Mouse (Mus musculus): ENCODE measurements around the gene Phactr3. TPM values are rescaled to one million over a fixed set of nuclear protein-coding genes. Genes with fewer than 3 reads are reported as not detected.

Gene Phactr3
- polyA plus RNA-seq, 1 experiment from 2014 or later, result 6.5 TPM

- 80% methylated on average over 4 of the region's 4 CpGs for WGBS
- ATAC-seq (replicated peaks; ENCODE audit: insufficient number of reproducible peaks, insufficient read depth, low FRiP score, low read depth), result no peak
- peaks cover 10% of the 10 kb centered on the region; the same call in 1 of the 2 replicates for H3K4me1 ChIP-seq (replicated peaks)
- H3K27ac ChIP-seq, result no peak overlapping the region
- H3K4me3 ChIP-seq, result no peak overlapping the region
- no peaks in the 10 kb centered on the region for H3K9me3 ChIP-seq (replicated peaks)
- H3K36me3 ChIP-seq, result no peaks in the 10 kb centered on the region
- no peak overlapping the region for H3K4me2 ChIP-seq
- H3K9ac ChIP-seq, result no peak overlapping the region
- H3K27me3 ChIP-seq, result no peaks in the 10 kb centered on the region
Measured at GRCm38 (mm10) chr2:178263055-178263454, 144.3 kb downstream of the Phactr3 start.

DNA sequence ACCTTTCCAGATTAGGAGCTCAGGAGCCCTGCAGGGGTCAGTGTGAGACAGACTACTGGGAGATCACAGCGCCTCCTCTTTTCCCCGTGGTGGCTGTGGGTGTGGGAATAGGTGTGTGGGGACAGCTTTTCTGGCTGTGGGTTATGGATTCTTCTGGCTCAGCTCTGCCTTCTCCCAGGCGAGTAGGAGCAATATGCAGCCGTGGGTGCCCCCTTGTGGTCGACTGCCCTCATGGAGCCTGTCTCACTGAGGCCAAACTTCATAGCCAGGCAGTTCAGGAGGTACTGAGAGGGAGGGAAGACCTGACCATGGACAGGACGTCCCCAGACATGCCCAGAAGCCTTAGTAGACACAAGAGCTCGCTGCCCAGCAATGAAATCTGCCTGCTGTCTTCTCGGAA lies 145.6 kb downstream of the Phactr3 start:
- peak; percentile 43; the same call in 1 of the 2 replicates for ATAC-seq (replicated peaks; ENCODE audit: insufficient number of reproducible peaks, insufficient read depth, low FRiP score, low read depth)
- H3K27me3 ChIP-seq, result no peaks in the 10 kb centered on the region
- H3K4me3 ChIP-seq, result no peak overlapping the region
- H3K9ac ChIP-seq, result no peak overlapping the region
- H3K27ac ChIP-seq, result no peak overlapping the region
- no peak overlapping the region for H3K4me2 ChIP-seq
- WGBS, result 6% methylated on average over 8 of the region's 8 CpGs
- H3K4me1 ChIP-seq (replicated peaks), result peaks cover 10% of the 10 kb centered on the region; the same call in 1 of the 2 replicates
- no peaks in the 10 kb centered on the region for H3K9me3 ChIP-seq (replicated peaks)
- H3K36me3 ChIP-seq, result no peaks in the 10 kb centered on the region

DNA sequence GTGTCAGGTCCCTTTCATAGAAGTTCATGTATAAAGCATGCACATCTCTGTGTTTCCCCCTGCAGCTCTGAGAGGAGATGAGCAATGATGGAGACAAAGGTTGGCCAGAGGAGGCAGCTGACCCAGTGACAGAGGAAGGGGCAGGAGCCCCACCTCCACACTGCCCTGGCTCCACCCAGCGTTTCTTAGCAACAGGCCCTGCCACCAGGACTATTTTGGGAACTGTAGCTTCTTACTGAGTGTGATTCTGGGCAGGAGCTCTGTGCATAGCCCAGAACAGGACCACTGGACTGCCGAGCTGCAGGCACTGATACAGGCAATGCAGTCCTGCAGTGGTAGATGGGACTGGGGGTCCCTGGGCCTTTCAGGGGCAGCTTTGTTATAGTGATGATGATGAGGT lies 146.7 kb downstream of the Phactr3 start:
- no peaks in the 10 kb centered on the region for H3K27me3 ChIP-seq
- no peak overlapping the region for H3K4me2 ChIP-seq
- ATAC-seq (replicated peaks; ENCODE audit: insufficient number of reproducible peaks, insufficient read depth, low FRiP score, low read depth), result peak; percentile 50
- H3K9me3 ChIP-seq (replicated peaks), result no peaks in the 10 kb centered on the region
- no peaks in the 10 kb centered on the region for H3K36me3 ChIP-seq
- no peak overlapping the region for H3K4me3 ChIP-seq
- peaks cover 10% of the 10 kb centered on the region; the same call in 1 of the 2 replicates for H3K4me1 ChIP-seq (replicated peaks)
- 6% methylated on average over 2 of the region's 2 CpGs for WGBS
- H3K27ac ChIP-seq, result no peak overlapping the region
- no peak overlapping the region for H3K9ac ChIP-seq

- Histone ChIP-seq H3K9ac (no peak overlapping the region), H3K9me3 (replicated peaks) (no peaks in the 10 kb centered on the region), H3K4me2 (no peak overlapping the region), H3K27ac (no peak overlapping the region), H3K4me3 (no peak overlapping the region), H3K4me1 (replicated peaks) (peaks cover 1% of the 10 kb centered on the region; the same call in 1 of the 2 replicates), H3K36me3 (no peaks in the 10 kb centered on the region), H3K27me3 (no peaks in the 10 kb centered on the region)
- no peak for ATAC-seq (replicated peaks; ENCODE audit: insufficient number of reproducible peaks, insufficient read depth, low FRiP score, low read depth)
- 75% methylated on average over 2 of the region's 2 CpGs for WGBS
Measured at GRCm38 (mm10) chr2:178270794-178271193, 152.0 kb downstream of the Phactr3 start.

DNA sequence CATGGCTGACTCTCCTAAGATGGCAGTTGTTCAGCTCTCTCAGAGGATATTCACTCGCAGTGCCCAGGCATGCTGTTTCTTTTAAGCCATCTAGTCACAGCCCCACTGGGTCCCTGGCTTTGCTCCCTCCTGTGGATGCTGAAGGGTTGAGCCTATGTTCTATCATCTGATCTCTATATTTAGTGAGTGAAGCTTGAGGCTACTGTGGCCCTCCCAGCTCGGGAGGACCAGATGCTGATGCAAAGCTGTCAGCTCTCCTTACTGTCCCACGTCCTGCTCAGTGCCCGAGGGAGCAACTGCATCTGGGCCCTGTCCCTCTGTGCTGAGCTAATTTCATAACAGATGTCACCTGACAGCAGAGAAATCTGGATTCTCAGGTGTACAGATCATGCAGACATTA lies 153.6 kb downstream of the Phactr3 start:
- Histone ChIP-seq H3K27me3 (no peaks in the 10 kb centered on the region; the same call in 1 of the 2 replicates), H3K4me1 (replicated peaks) (no peaks in the 10 kb centered on the region), H3K36me3 (no peaks in the 10 kb centered on the region), H3K9me3 (replicated peaks) (no peaks in the 10 kb centered on the region), H3K9ac (no peak overlapping the region), H3K27ac (no peak overlapping the region), H3K4me2 (no peak overlapping the region), H3K4me3 (no peak overlapping the region)
- ATAC-seq (replicated peaks; ENCODE audit: insufficient number of reproducible peaks, insufficient read depth, low FRiP score, low read depth), result no peak; the same call in 1 of the 2 replicates
- WGBS, result 55% methylated on average over 4 of the region's 4 CpGs

DNA sequence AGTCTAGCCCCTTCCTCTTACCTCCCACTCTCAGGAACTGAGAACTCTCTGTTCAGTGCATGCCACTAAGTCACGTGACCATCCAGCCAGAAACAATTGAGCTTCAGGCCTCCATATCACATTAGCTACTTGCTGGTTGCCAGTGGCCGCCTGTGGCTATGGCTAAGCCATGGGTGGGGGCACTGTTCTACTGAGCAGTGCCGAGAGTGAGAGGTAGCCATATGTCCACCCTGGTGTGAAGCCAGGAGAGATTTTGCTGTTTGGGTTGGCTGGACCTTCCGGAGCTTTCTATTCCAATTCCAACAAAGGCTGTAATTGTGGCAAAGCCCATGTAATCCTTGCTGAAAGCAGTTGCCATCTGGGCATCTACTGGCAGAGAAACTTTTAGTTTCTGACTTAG lies 155.4 kb downstream of the Phactr3 start:
- H3K4me2 ChIP-seq, result no peak overlapping the region
- H3K36me3 ChIP-seq, result no peaks in the 10 kb centered on the region
- 65% methylated on average over 4 of the region's 4 CpGs for WGBS
- H3K27ac ChIP-seq, result no peak overlapping the region
- H3K4me3 ChIP-seq, result no peak overlapping the region
- no peaks in the 10 kb centered on the region for H3K9me3 ChIP-seq (replicated peaks)
- H3K27me3 ChIP-seq, result no peaks in the 10 kb centered on the region; the same call in 1 of the 2 replicates
- H3K4me1 ChIP-seq (replicated peaks), result no peaks in the 10 kb centered on the region
- no peak for ATAC-seq (replicated peaks; ENCODE audit: insufficient number of reproducible peaks, insufficient read depth, low FRiP score, low read depth)
- H3K9ac ChIP-seq, result no peak overlapping the region

GRCm38 (mm10) chr2:178277206-178277605 lies 158.4 kb downstream of the Phactr3 start:
- Histone ChIP-seq H3K4me3 (no peak overlapping the region), H3K27me3 (no peaks in the 10 kb centered on the region; the same call in 1 of the 2 replicates), H3K4me1 (replicated peaks) (no peaks in the 10 kb centered on the region), H3K27ac (no peak overlapping the region), H3K4me2 (no peak overlapping the region), H3K36me3 (no peaks in the 10 kb centered on the region), H3K9me3 (replicated peaks) (no peaks in the 10 kb centered on the region), H3K9ac (no peak overlapping the region)
- WGBS, result 5% methylated on average over 6 of the region's 6 CpGs
- ATAC-seq (replicated peaks; ENCODE audit: insufficient number of reproducible peaks, insufficient read depth, low FRiP score, low read depth), result no peak

DNA sequence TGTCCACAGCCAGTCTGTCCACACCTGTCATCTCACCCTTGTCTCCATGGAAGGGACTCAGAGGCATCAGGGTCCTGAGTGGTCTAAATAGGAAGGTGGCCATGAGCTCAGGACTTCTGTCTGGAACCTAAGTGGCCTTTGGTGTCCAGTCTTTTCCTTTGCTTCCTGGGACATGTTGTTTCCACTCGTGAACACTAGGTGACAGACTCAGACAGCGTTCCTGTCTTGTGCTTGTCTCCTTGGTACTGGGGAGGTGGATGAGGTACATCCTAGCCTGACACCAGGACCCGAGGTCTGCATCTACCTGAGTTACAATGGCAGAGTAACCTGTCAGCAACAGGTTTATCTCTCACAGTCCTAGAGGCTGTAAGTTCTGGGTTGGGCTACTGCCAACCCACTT lies 162.4 kb downstream of the Phactr3 start:
- ATAC-seq (replicated peaks; ENCODE audit: insufficient number of reproducible peaks, insufficient read depth, low FRiP score, low read depth), result no peak
- Histone ChIP-seq H3K36me3 (no peaks in the 10 kb centered on the region), H3K9me3 (replicated peaks) (no peaks in the 10 kb centered on the region), H3K27me3 (no peaks in the 10 kb centered on the region; the same call in 1 of the 2 replicates), H3K4me1 (replicated peaks) (no peaks in the 10 kb centered on the region), H3K9ac (no peak overlapping the region), H3K27ac (no peak overlapping the region), H3K4me3 (no peak overlapping the region), H3K4me2 (no peak overlapping the region)
- 39% methylated on average over 3 of the region's 3 CpGs for WGBS

DNA sequence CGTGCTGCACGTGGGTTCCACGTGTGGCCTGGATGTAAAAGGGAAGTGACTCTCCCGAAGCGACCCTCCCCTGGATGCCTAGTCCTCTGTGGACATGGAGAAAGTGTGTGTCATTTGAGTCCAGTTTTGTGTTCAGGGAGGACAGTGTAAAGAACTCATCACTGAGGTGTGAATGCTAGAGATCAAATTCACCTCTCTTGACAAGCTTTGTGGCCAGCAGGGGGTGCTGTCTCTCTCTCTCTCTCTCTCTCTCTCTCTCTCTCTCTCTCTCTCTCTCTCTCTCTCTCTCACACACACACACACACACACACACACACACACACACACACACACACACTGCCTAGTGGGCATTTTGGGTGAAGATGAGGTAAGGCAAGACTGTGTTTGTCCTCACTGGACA lies 168.5 kb downstream of the Phactr3 start:
- Histone ChIP-seq H3K27ac (no peak overlapping the region), H3K9me3 (replicated peaks) (no peaks in the 10 kb centered on the region), H3K4me1 (replicated peaks) (no peaks in the 10 kb centered on the region), H3K4me3 (no peak overlapping the region), H3K4me2 (no peak overlapping the region), H3K36me3 (no peaks in the 10 kb centered on the region), H3K9ac (no peak overlapping the region), H3K27me3 (no peaks in the 10 kb centered on the region)
- ATAC-seq (replicated peaks; ENCODE audit: insufficient number of reproducible peaks, insufficient read depth, low FRiP score, low read depth), result no peak
- 71% methylated on average over 5 of the region's 5 CpGs for WGBS

GRCm38 (mm10) chr2:178288666-178289065 lies 169.9 kb downstream of the Phactr3 start:
- H3K9ac ChIP-seq, result no peak overlapping the region
- no peaks in the 10 kb centered on the region for H3K9me3 ChIP-seq (replicated peaks)
- ATAC-seq (replicated peaks; ENCODE audit: insufficient number of reproducible peaks, insufficient read depth, low FRiP score, low read depth), result no peak
- no peak overlapping the region for H3K4me3 ChIP-seq
- 76% methylated on average over 3 of the region's 3 CpGs for WGBS
- no peak overlapping the region for H3K27ac ChIP-seq
- H3K36me3 ChIP-seq, result no peaks in the 10 kb centered on the region
- H3K4me2 ChIP-seq, result no peak overlapping the region
- H3K4me1 ChIP-seq (replicated peaks), result no peaks in the 10 kb centered on the region
- no peaks in the 10 kb centered on the region for H3K27me3 ChIP-seq

- H3K27ac ChIP-seq, result no peak overlapping the region
- H3K36me3 ChIP-seq, result no peaks in the 10 kb centered on the region
- no peak for ATAC-seq (replicated peaks; ENCODE audit: insufficient number of reproducible peaks, insufficient read depth, low FRiP score, low read depth)
- H3K9me3 ChIP-seq (replicated peaks), result no peaks in the 10 kb centered on the region
- H3K27me3 ChIP-seq, result no peaks in the 10 kb centered on the region
- H3K4me3 ChIP-seq, result no peak overlapping the region
- no peaks in the 10 kb centered on the region for H3K4me1 ChIP-seq (replicated peaks)
- WGBS, result 65% methylated on average over 8 of the region's 8 CpGs
- H3K4me2 ChIP-seq, result no peak overlapping the region
- no peak overlapping the region for H3K9ac ChIP-seq
Measured at GRCm38 (mm10) chr2:178303453-178304187, 184.8 kb downstream of the Phactr3 start.

DNA sequence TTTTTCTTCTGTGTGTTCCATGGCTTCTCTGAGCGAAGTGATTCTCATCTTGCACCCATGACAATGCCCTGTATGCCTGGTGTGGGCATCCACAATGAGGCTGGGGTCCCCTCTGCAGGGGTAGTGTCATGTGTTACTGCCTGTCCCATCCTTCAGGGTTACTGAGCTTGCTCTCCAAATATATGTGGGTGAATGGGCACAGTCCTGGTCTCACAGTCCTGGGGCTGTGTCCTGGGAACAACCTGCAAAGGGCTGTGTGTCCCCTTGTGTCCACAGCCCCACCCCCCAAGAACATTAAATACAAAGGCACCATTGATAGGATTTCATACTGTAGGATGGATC lies 185.4 kb downstream of the Phactr3 start:
- 64% methylated on average over 1 of the region's 1 CpGs for WGBS
- H3K36me3 ChIP-seq, result no peaks in the 10 kb centered on the region
- H3K4me1 ChIP-seq (replicated peaks), result no peaks in the 10 kb centered on the region
- no peak overlapping the region for H3K4me2 ChIP-seq
- no peak overlapping the region for H3K9ac ChIP-seq
- ATAC-seq (replicated peaks; ENCODE audit: insufficient number of reproducible peaks, insufficient read depth, low FRiP score, low read depth), result no peak
- no peaks in the 10 kb centered on the region for H3K27me3 ChIP-seq
- no peak overlapping the region for H3K27ac ChIP-seq
- no peaks in the 10 kb centered on the region for H3K9me3 ChIP-seq (replicated peaks)
- no peak overlapping the region for H3K4me3 ChIP-seq

Measured in heart, embryonic 15.5 days (tissue).